Mouse (Mus musculus) CD4-positive, CD25-positive, alpha-beta regulatory T cell (primary cell): ENCODE measurements around the gene Mrpl58. TPM values are rescaled to one million over a fixed set of nuclear protein-coding genes. Genes with fewer than 3 reads are reported as not detected.

Experiments
- polyA plus RNA-seq: library from polyadenylated mRNA; unstranded; fragments of 100-300 nt; shearing (Covaris generic); gene quantifications from one replicate; pipeline ENCODE4 v1.2.1, GENCODE M21; 2017

Gene Mrpl58
- polyA plus RNA-seq, result 153 TPM

GRCm38 (mm10) chr11:115403338-115404124 lies at the start of gene Mrpl58:
TSS of gene Mrpl58 (plus strand) at chr11:115403752.

GRCm38 (mm10) chr11:115367395-115367944 lies 36.1 kb upstream of the Mrpl58 start, which contains the start of gene Hid1:
TSS of gene Hid1 (minus strand) at chr11:115367756.

GRCm38 (mm10) chr11:115381743-115382539 lies 21.6 kb upstream of the Mrpl58 start, which contains the start of gene Cdr2l:
TSS of gene Cdr2l (plus strand) at chr11:115381916.

GRCm38 (mm10) chr11:115419531-115420237 lies 16.1 kb downstream of the Mrpl58 start, which contains the start of the genes Atp5h and Kctd2:
TSS of gene Atp5h (minus strand) at chr11:115419962.
TSS of gene Kctd2 (plus strand) at chr11:115420128.

GRCm38 (mm10) chr11:115439906-115440595 lies 36.5 kb downstream of the Mrpl58 start, which contains the start of gene Trim80:
TSS of gene Trim80 (plus strand) at chr11:115440545.

Other genes starting within 250 kb of the Mrpl58 start
- gene Slc9a3r1, start 240.4 kb upstream of the Mrpl58 start, polyA plus RNA-seq, result 474 TPM
- 15.9 TPM for gene Tmem104, start 216.3 kb upstream of the Mrpl58 start, polyA plus RNA-seq
- 11.9 TPM for gene Nat9, start 215.9 kb upstream of the Mrpl58 start, polyA plus RNA-seq
- not detected for gene Grin2c, start 136.5 kb upstream of the Mrpl58 start, polyA plus RNA-seq
- gene Fdxr, start 126.7 kb upstream of the Mrpl58 start, polyA plus RNA-seq, result 31.7 TPM
- gene Fads6, start 106.1 kb upstream of the Mrpl58 start, polyA plus RNA-seq, result 0.96 TPM
- gene Otop2, start 96.6 kb upstream of the Mrpl58 start, polyA plus RNA-seq, result not detected
- gene Ush1g, start 81.7 kb upstream of the Mrpl58 start, polyA plus RNA-seq, result not detected
- not detected for gene Otop3, start 69.0 kb upstream of the Mrpl58 start, polyA plus RNA-seq
- 7.6 TPM for gene Hid1, start 36.0 kb upstream of the Mrpl58 start, polyA plus RNA-seq
- gene Cdr2l, start 21.8 kb upstream of the Mrpl58 start, polyA plus RNA-seq, result 0.12 TPM
- 651 TPM for gene Atp5h, start 16.2 kb downstream of the Mrpl58 start, polyA plus RNA-seq
- gene Kctd2, start 16.4 kb downstream of the Mrpl58 start, polyA plus RNA-seq, result 81.2 TPM
- gene Trim80, start 36.8 kb downstream of the Mrpl58 start, polyA plus RNA-seq, result not detected
- gene Slc16a5, start 58.7 kb downstream of the Mrpl58 start, polyA plus RNA-seq, result 11.8 TPM
- 98.4 TPM for gene Armc7, start 71.9 kb downstream of the Mrpl58 start, polyA plus RNA-seq
- gene Nt5c, start 88.1 kb downstream of the Mrpl58 start, polyA plus RNA-seq, result 365 TPM
- gene Jpt1, start 110.6 kb downstream of the Mrpl58 start, polyA plus RNA-seq, result 576 TPM
- 758 TPM for gene Sumo2, start 132.5 kb downstream of the Mrpl58 start, polyA plus RNA-seq
- 90.4 TPM for gene Nup85, start 160.7 kb downstream of the Mrpl58 start, polyA plus RNA-seq
- gene Mrps7, start 200.2 kb downstream of the Mrpl58 start, polyA plus RNA-seq, result 63.3 TPM
- 57.3 TPM for gene Gga3, start 200.3 kb downstream of the Mrpl58 start, polyA plus RNA-seq
- 174 TPM for gene Mif4gd, start 209.2 kb downstream of the Mrpl58 start, polyA plus RNA-seq
- gene Slc25a19, start 224.5 kb downstream of the Mrpl58 start, polyA plus RNA-seq, result 63.2 TPM